Mouse (Mus musculus): ENCODE results near the gene Riok2. TPM values are rescaled to one million over a fixed set of nuclear protein-coding genes. Genes with fewer than 3 reads are reported as not detected.
A peak's percentile ranks its signal among the peaks of the same experiment; 100 is the strongest.

The Riok2 gene
- polyA plus RNA-seq, 2 experiments = 24.5 to 33.7 TPM

GRCm38 (mm10) chr17:17392863-17393262 lies 18.8 kb downstream of the Riok2 start:
- Histone ChIP-seq H3K4me3 (replicated peaks; ENCODE audit: low read length) (no peak overlapping the region), H3K4me1 (ENCODE audit: control insufficient read depth, insufficient read depth, low read length) (no peaks in the 10 kb centered on the region), H3K27me3 (ENCODE audit: control insufficient read depth, insufficient read depth, low read length) (no peaks in the 10 kb centered on the region), H3K9ac (ENCODE audit: low read depth, low read length, severe bottlenecking) (no peak overlapping the region), H3K4me2 (replicated peaks; ENCODE audit: low read depth, low read length, severe bottlenecking) (no peak overlapping the region), H3K9me3 (ENCODE audit: control insufficient read depth, low read length) (no peaks in the 10 kb centered on the region), H3K27ac (replicated peaks; ENCODE audit: low read depth, low read length) (no peak overlapping the region), H3K36me3 (ENCODE audit: control insufficient read depth, insufficient read depth, low read length) (peaks cover 37% of the 10 kb centered on the region)
- TF ChIP-seq POLR2A (IDR thresholded peaks at IDR 0.05; ENCODE audit: borderline replicate concordance, extremely low read depth, insufficient read depth, insufficient read length) = no peak
- 51% methylated on average over 7 of the region's 7 CpGs for WGBS
- peak; percentile 32; the same call in 1 of the 2 replicates for ATAC-seq (ENCODE audit: low FRiP score, low read depth)
- peak; percentile 60 for DNase-seq (ENCODE audit: low spot score)

- H3K27me3 ChIP-seq (ENCODE audit: control insufficient read depth, insufficient read depth, low read length) = no peaks in the 10 kb centered on the region
- no peaks in the 10 kb centered on the region for H3K4me1 ChIP-seq (ENCODE audit: control insufficient read depth, insufficient read depth, low read length)
- WGBS = 86% methylated on average over 6 of the region's 6 CpGs
- no peak overlapping the region for H3K9ac ChIP-seq (ENCODE audit: low read depth, low read length, severe bottlenecking)
- no peaks in the 10 kb centered on the region for H3K9me3 ChIP-seq (ENCODE audit: control insufficient read depth, low read length)
- ATAC-seq (ENCODE audit: low FRiP score, low read depth) (no peak), DNase-seq (ENCODE audit: low spot score) (no peak)
- no peak overlapping the region for H3K27ac ChIP-seq (replicated peaks; ENCODE audit: low read depth, low read length)
- TF ChIP-seq POLR2A (IDR thresholded peaks at IDR 0.05; ENCODE audit: borderline replicate concordance, extremely low read depth, insufficient read depth, insufficient read length) = no peak
- H3K4me2 ChIP-seq (replicated peaks; ENCODE audit: low read depth, low read length, severe bottlenecking) = no peak overlapping the region
- no peak overlapping the region for H3K4me3 ChIP-seq (replicated peaks; ENCODE audit: low read length)
- H3K36me3 ChIP-seq (ENCODE audit: control insufficient read depth, insufficient read depth, low read length) = peaks cover 36% of the 10 kb centered on the region
Observed at GRCm38 (mm10) chr17:17393300-17393699, 19.2 kb downstream of the Riok2 start.

- H3K27ac ChIP-seq (replicated peaks; ENCODE audit: low read depth, low read length) = no peak overlapping the region
- peaks cover 27% of the 10 kb centered on the region for H3K36me3 ChIP-seq (ENCODE audit: control insufficient read depth, insufficient read depth, low read length)
- ATAC-seq (ENCODE audit: low FRiP score, low read depth) (peak; percentile 36; the same call in 1 of the 2 replicates), DNase-seq (ENCODE audit: low spot score) (peak; percentile 87)
- H3K9me3 ChIP-seq (ENCODE audit: control insufficient read depth, low read length) = no peaks in the 10 kb centered on the region
- H3K4me2 ChIP-seq (replicated peaks; ENCODE audit: low read depth, low read length, severe bottlenecking) = no peak overlapping the region
- no peak overlapping the region for H3K9ac ChIP-seq (ENCODE audit: low read depth, low read length, severe bottlenecking)
- H3K4me1 ChIP-seq (ENCODE audit: control insufficient read depth, insufficient read depth, low read length) = no peaks in the 10 kb centered on the region
- no peak overlapping the region for H3K4me3 ChIP-seq (replicated peaks; ENCODE audit: low read length)
- no peaks in the 10 kb centered on the region for H3K27me3 ChIP-seq (ENCODE audit: control insufficient read depth, insufficient read depth, low read length)
- TF ChIP-seq POLR2A (IDR thresholded peaks at IDR 0.05; ENCODE audit: borderline replicate concordance, extremely low read depth, insufficient read depth, insufficient read length) = no peak
- 35% methylated on average over 4 of the region's 4 CpGs for WGBS
Observed at GRCm38 (mm10) chr17:17394336-17394735, 20.2 kb downstream of the Riok2 start.

- WGBS = 77% methylated on average over 1 of the region's 1 CpGs
Observed at GRCm38 (mm10) chr17:17396869-17397268, 22.8 kb downstream of the Riok2 start.

GRCm38 (mm10) chr17:17398664-17399063 lies 24.6 kb downstream of the Riok2 start:
- 67% methylated on average over 2 of the region's 2 CpGs for WGBS
- H3K9ac ChIP-seq (ENCODE audit: low read depth, low read length, severe bottlenecking) = no peak overlapping the region
- no peak for TF ChIP-seq POLR2A (IDR thresholded peaks at IDR 0.05; ENCODE audit: borderline replicate concordance, extremely low read depth, insufficient read depth, insufficient read length)
- H3K27ac ChIP-seq (replicated peaks; ENCODE audit: low read depth, low read length) = no peak overlapping the region
- H3K4me1 ChIP-seq (ENCODE audit: control insufficient read depth, insufficient read depth, low read length) = peaks cover 7% of the 10 kb centered on the region; the same call in 1 of the 2 replicates
- no peak overlapping the region for H3K4me3 ChIP-seq (replicated peaks; ENCODE audit: low read length)
- no peak for DNase-seq (ENCODE audit: low spot score)
- H3K36me3 ChIP-seq (ENCODE audit: control insufficient read depth, insufficient read depth, low read length) = peaks cover 4% of the 10 kb centered on the region; the same call in 1 of the 2 replicates
- no peak for ATAC-seq (ENCODE audit: low FRiP score, low read depth)
- H3K4me2 ChIP-seq (replicated peaks; ENCODE audit: low read depth, low read length, severe bottlenecking) = no peak overlapping the region
- no peaks in the 10 kb centered on the region for H3K9me3 ChIP-seq (ENCODE audit: control insufficient read depth, low read length)
- no peaks in the 10 kb centered on the region for H3K27me3 ChIP-seq (ENCODE audit: control insufficient read depth, insufficient read depth, low read length)

More at GRCm38 (mm10) chr17:17396869-17397268, 22.8 kb downstream of the Riok2 start:
- ATAC-seq (ENCODE audit: low FRiP score, low read depth) = no peak
- Histone ChIP-seq H3K36me3 (ENCODE audit: control insufficient read depth, insufficient read depth, low read length) (peaks cover 8% of the 10 kb centered on the region), H3K27ac (replicated peaks; ENCODE audit: low read depth, low read length) (no peak overlapping the region), H3K4me1 (ENCODE audit: control insufficient read depth, insufficient read depth, low read length) (no peaks in the 10 kb centered on the region), H3K4me3 (replicated peaks; ENCODE audit: low read length) (no peak overlapping the region), H3K9ac (ENCODE audit: low read depth, low read length, severe bottlenecking) (no peak overlapping the region), H3K27me3 (ENCODE audit: control insufficient read depth, insufficient read depth, low read length) (no peaks in the 10 kb centered on the region), H3K4me2 (replicated peaks; ENCODE audit: low read depth, low read length, severe bottlenecking) (no peak overlapping the region), H3K9me3 (ENCODE audit: control insufficient read depth, low read length) (no peaks in the 10 kb centered on the region)
- no peak for DNase-seq (ENCODE audit: low spot score)
- no peak for TF ChIP-seq POLR2A (IDR thresholded peaks at IDR 0.05; ENCODE audit: borderline replicate concordance, extremely low read depth, insufficient read depth, insufficient read length)
